Mouse (Mus musculus): ENCODE data around the gene Bcat2. TPM values are rescaled to one million over a fixed set of nuclear protein-coding genes. Genes with fewer than 3 reads are reported as not detected.

The Bcat2 gene
- polyA plus RNA-seq, 1 experiment from 2014 or later, result 19.6 TPM

GRCm38 (mm10) chr7:45568601-45569473 is 1.1 kb upstream of the Bcat2 start:
- H3K4me2 ChIP-seq (ENCODE audit: low read length), result peak overlapping the region; percentile 73
- H3K4me3 ChIP-seq (ENCODE audit: low read depth, low read length), result peak overlapping the region; percentile 34
- no peak for DNase-seq (ENCODE audit: low spot score)
- H3K27ac ChIP-seq (ENCODE audit: low read depth, low read length), result peak overlapping the region; percentile 68; the same call in 1 of the 2 replicates
- peak overlapping the region; percentile 10; the same call in 1 of the 2 replicates for H3K9ac ChIP-seq (ENCODE audit: low read length)
- ATAC-seq, result no peak
- no peaks in the 10 kb centered on the region for H3K36me3 ChIP-seq (ENCODE audit: control insufficient read depth, insufficient read depth, low read length)
- 79% methylated on average over 10 of the region's 10 CpGs for WGBS
- H3K27me3 ChIP-seq (replicated peaks; ENCODE audit: control insufficient read depth, insufficient read depth, low read length), result no peaks in the 10 kb centered on the region
- no peaks in the 10 kb centered on the region for H3K9me3 ChIP-seq (replicated peaks; ENCODE audit: control insufficient read depth, low read length)
- peaks cover 9% of the 10 kb centered on the region; the same call in 1 of the 2 replicates for H3K4me1 ChIP-seq (ENCODE audit: control insufficient read depth, insufficient read depth, low read length)

- 62% methylated on average over 1 of the region's 1 CpGs for WGBS
- no peaks in the 10 kb centered on the region for H3K27me3 ChIP-seq (replicated peaks; ENCODE audit: control insufficient read depth, insufficient read depth, low read length)
- no peak overlapping the region for H3K9ac ChIP-seq (ENCODE audit: low read length)
- H3K4me3 ChIP-seq (ENCODE audit: low read depth, low read length), result no peak overlapping the region
- peaks cover 9% of the 10 kb centered on the region; the same call in 1 of the 2 replicates for H3K4me1 ChIP-seq (ENCODE audit: control insufficient read depth, insufficient read depth, low read length)
- no peak overlapping the region for H3K4me2 ChIP-seq (ENCODE audit: low read length)
- H3K36me3 ChIP-seq (ENCODE audit: control insufficient read depth, insufficient read depth, low read length), result peaks cover 9% of the 10 kb centered on the region
- no peaks in the 10 kb centered on the region for H3K9me3 ChIP-seq (replicated peaks; ENCODE audit: control insufficient read depth, low read length)
- no peak for DNase-seq (ENCODE audit: low spot score)
- H3K27ac ChIP-seq (ENCODE audit: low read depth, low read length), result no peak overlapping the region
- no peak for ATAC-seq
These were observed 2.0 kb downstream of the Bcat2 start for GRCm38 (mm10) chr7:45571966-45572365.

DNA sequence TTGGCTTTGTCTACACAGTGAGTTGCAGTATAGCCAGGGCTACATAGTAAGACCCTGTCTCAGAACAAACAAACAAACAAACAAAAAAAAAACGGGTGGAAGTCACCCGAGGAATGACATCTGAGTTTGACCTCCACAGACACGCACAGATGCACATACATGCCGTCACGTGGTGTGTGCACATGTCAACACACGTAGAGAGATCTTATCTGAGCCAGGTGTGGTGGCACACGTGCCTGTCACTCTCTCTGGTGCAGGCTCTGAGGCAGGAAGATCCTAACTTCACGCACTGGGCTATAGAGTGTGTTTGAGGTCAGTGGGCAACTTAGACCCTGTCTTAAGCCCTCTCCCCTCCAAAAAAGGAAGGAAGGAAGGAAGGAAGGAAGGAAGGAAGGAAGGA is 4.0 kb downstream of the Bcat2 start:
- ATAC-seq (no peak), DNase-seq (ENCODE audit: low spot score) (no peak)
- Histone ChIP-seq H3K27ac (ENCODE audit: low read depth, low read length) (no peak overlapping the region), H3K4me1 (ENCODE audit: control insufficient read depth, insufficient read depth, low read length) (peaks cover 9% of the 10 kb centered on the region; the same call in 1 of the 2 replicates), H3K9ac (ENCODE audit: low read length) (no peak overlapping the region), H3K36me3 (ENCODE audit: control insufficient read depth, insufficient read depth, low read length) (peaks cover 9% of the 10 kb centered on the region), H3K9me3 (replicated peaks; ENCODE audit: control insufficient read depth, low read length) (no peaks in the 10 kb centered on the region), H3K27me3 (replicated peaks; ENCODE audit: control insufficient read depth, insufficient read depth, low read length) (no peaks in the 10 kb centered on the region), H3K4me2 (ENCODE audit: low read length) (no peak overlapping the region), H3K4me3 (ENCODE audit: low read depth, low read length) (no peak overlapping the region)
- 87% methylated on average over 8 of the region's 8 CpGs for WGBS

GRCm38 (mm10) chr7:45574472-45575379 is 4.8 kb downstream of the Bcat2 start:
- WGBS, result 89% methylated on average over 15 of the region's 15 CpGs
- DNase-seq (ENCODE audit: low spot score) (no peak), ATAC-seq (no peak)
- no peak overlapping the region for H3K27ac ChIP-seq (ENCODE audit: low read depth, low read length)
- H3K4me1 ChIP-seq (ENCODE audit: control insufficient read depth, insufficient read depth, low read length), result peaks cover 9% of the 10 kb centered on the region; the same call in 1 of the 2 replicates
- no peak overlapping the region for H3K9ac ChIP-seq (ENCODE audit: low read length)
- H3K9me3 ChIP-seq (replicated peaks; ENCODE audit: control insufficient read depth, low read length), result no peaks in the 10 kb centered on the region
- no peak overlapping the region for H3K4me3 ChIP-seq (ENCODE audit: low read depth, low read length)
- H3K4me2 ChIP-seq (ENCODE audit: low read length), result no peak overlapping the region
- H3K27me3 ChIP-seq (replicated peaks; ENCODE audit: control insufficient read depth, insufficient read depth, low read length), result no peaks in the 10 kb centered on the region
- peaks cover 9% of the 10 kb centered on the region for H3K36me3 ChIP-seq (ENCODE audit: control insufficient read depth, insufficient read depth, low read length)

DNA sequence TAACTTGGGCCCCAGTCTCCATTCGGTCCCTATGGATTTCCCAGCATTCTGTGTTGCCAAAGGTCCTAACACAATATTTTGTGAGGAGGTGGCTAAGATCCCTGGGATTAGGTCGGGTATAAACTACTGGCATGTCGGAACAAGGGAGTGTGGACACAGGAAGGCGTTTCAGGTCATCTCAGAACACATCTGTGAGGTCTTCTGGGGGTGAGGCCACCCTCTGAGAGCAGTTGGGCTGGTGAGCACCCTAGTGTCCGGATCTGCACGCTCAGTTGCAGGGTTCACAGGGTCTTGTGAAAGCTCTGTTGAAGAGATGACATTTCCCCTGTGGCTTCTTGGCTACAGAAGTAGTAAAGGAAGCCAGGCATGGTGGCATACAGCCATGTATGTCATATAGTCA is 16.0 kb downstream of the Bcat2 start:
- Histone ChIP-seq H3K4me3 (ENCODE audit: low read depth, low read length) (no peak overlapping the region), H3K36me3 (ENCODE audit: control insufficient read depth, insufficient read depth, low read length) (peaks cover 12% of the 10 kb centered on the region), H3K27ac (ENCODE audit: low read depth, low read length) (no peak overlapping the region), H3K4me1 (ENCODE audit: control insufficient read depth, insufficient read depth, low read length) (no peaks in the 10 kb centered on the region), H3K27me3 (replicated peaks; ENCODE audit: control insufficient read depth, insufficient read depth, low read length) (no peaks in the 10 kb centered on the region), H3K9me3 (replicated peaks; ENCODE audit: control insufficient read depth, low read length) (no peaks in the 10 kb centered on the region), H3K9ac (ENCODE audit: low read length) (no peak overlapping the region), H3K4me2 (ENCODE audit: low read length) (no peak overlapping the region)
- ATAC-seq, result no peak
- WGBS, result 89% methylated on average over 6 of the region's 6 CpGs
- DNase-seq (ENCODE audit: low spot score), result no peak

GRCm38 (mm10) chr7:45587631-45588592 is 18.0 kb downstream of the Bcat2 start:
- no peak overlapping the region for H3K27ac ChIP-seq (ENCODE audit: low read depth, low read length)
- no peak overlapping the region for H3K9ac ChIP-seq (ENCODE audit: low read length)
- peaks cover 10% of the 10 kb centered on the region for H3K36me3 ChIP-seq (ENCODE audit: control insufficient read depth, insufficient read depth, low read length)
- H3K27me3 ChIP-seq (replicated peaks; ENCODE audit: control insufficient read depth, insufficient read depth, low read length), result no peaks in the 10 kb centered on the region
- 93% methylated on average over 23 of the region's 23 CpGs for WGBS
- H3K4me1 ChIP-seq (ENCODE audit: control insufficient read depth, insufficient read depth, low read length), result no peaks in the 10 kb centered on the region
- H3K9me3 ChIP-seq (replicated peaks; ENCODE audit: control insufficient read depth, low read length), result no peaks in the 10 kb centered on the region
- ATAC-seq, result no peak
- no peak overlapping the region for H3K4me3 ChIP-seq (ENCODE audit: low read depth, low read length)
- DNase-seq (ENCODE audit: low spot score), result no peak
- no peak overlapping the region for H3K4me2 ChIP-seq (ENCODE audit: low read length)

DNA sequence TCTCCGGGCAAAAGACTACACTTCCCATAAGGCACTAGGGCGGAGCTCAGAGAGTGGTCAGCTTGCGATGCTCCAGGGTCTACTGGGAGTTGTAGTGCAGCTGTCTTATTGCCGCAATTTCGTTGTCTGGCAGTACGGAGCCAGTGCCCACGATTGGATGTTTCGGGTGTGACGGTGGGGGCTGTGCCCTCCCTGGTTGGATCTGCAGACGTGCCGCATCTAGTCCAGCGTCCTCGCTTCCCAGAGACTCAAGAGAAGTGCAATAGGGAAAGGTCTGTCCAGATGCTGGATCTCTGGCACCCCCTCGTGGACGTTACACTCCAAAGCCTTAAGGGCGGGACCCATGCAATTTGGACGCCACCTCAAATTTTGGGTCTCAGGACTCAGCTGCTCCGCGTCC is 19.2 kb downstream of the Bcat2 start:
- ATAC-seq, result peak; percentile 99
- WGBS, result 4% methylated on average over 19 of the region's 19 CpGs
- peaks cover 10% of the 10 kb centered on the region for H3K36me3 ChIP-seq (ENCODE audit: control insufficient read depth, insufficient read depth, low read length)
- H3K27me3 ChIP-seq (replicated peaks; ENCODE audit: control insufficient read depth, insufficient read depth, low read length), result no peaks in the 10 kb centered on the region
- H3K9ac ChIP-seq (ENCODE audit: low read length), result peak overlapping the region; percentile 52
- peak; percentile 98 for DNase-seq (ENCODE audit: low spot score)
- peak overlapping the region; percentile 36; the same call in 1 of the 2 replicates for H3K27ac ChIP-seq (ENCODE audit: low read depth, low read length)
- peak overlapping the region; percentile 42 for H3K4me2 ChIP-seq (ENCODE audit: low read length)
- H3K9me3 ChIP-seq (replicated peaks; ENCODE audit: control insufficient read depth, low read length), result no peaks in the 10 kb centered on the region
- H3K4me3 ChIP-seq (ENCODE audit: low read depth, low read length), result peak overlapping the region; percentile 26
- no peaks in the 10 kb centered on the region for H3K4me1 ChIP-seq (ENCODE audit: control insufficient read depth, insufficient read depth, low read length)

GRCm38 (mm10) chr7:45589898-45590297 is 19.9 kb downstream of the Bcat2 start:
- DNase-seq (ENCODE audit: low spot score), result no peak
- WGBS, result 95% methylated on average over 5 of the region's 5 CpGs
- H3K4me1 ChIP-seq (ENCODE audit: control insufficient read depth, insufficient read depth, low read length), result no peaks in the 10 kb centered on the region
- no peak overlapping the region for H3K4me2 ChIP-seq (ENCODE audit: low read length)
- no peak overlapping the region for H3K27ac ChIP-seq (ENCODE audit: low read depth, low read length)
- H3K27me3 ChIP-seq (replicated peaks; ENCODE audit: control insufficient read depth, insufficient read depth, low read length), result no peaks in the 10 kb centered on the region
- no peak for ATAC-seq
- H3K36me3 ChIP-seq (ENCODE audit: control insufficient read depth, insufficient read depth, low read length), result peaks cover 10% of the 10 kb centered on the region
- no peak overlapping the region for H3K9ac ChIP-seq (ENCODE audit: low read length)
- no peak overlapping the region for H3K4me3 ChIP-seq (ENCODE audit: low read depth, low read length)
- no peaks in the 10 kb centered on the region for H3K9me3 ChIP-seq (replicated peaks; ENCODE audit: control insufficient read depth, low read length)

All from forebrain, embryonic 14.5 days (tissue).